Comparison of ENCODE assay signal across 10 mouse cellular contexts in the genomic region with DNA sequence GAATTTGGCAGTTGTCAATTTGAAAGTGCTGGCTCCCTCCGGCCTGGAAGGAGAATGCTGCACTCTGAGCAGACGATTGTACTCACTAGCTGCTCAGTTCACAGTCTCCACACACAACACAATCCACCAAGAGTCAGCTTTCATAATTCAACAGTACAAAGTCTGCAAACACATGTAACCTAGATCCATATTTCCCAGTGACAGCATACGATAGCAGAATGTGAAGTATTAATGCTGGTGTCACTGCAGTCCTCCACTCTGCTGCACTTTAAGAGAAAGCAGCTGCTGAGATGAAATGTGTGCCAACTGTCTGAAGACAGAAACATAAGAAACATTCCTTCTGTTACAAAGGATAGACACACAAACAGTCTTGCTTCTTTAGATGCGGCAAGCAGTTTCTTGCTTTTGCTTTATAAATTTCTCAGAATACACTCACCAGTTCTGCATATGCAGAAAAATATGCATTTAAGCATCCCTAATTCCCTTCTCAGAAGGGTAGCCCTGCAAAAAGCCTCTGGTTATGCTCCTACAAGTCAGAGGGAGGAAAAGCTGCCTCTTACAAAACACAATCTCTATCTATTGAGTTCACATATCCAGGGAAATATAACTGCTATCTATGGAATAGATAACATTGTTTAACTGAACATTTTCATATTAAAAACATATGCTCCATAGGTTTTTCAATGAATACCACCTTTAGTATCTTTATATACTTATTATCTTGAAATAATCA.
DNase-seq lines count a peak whose midpoint lies in the region; ATAC-seq and TF ChIP-seq lines count a peak whose summit lies in the region.
"Had no signal": no experiment of that assay in that cellular context is flagged by ENCODE, and none has a peak within 500 bp of the region (broad histone marks: within the 10 kb centered on the region; RNA-seq: fewer than 3 reads in every experiment).

No protein-coding gene starts in this region.

- no peaks in the 10 kb centered on the region for H3K4me1 ChIP-seq in heart, embryonic 11.5 days (ENCODE audit: control insufficient read depth, insufficient read depth, low read length)
- H3K4me1 ChIP-seq in stomach, embryonic 14.5 days (ENCODE audit: control insufficient read depth, insufficient read depth, low read length), result no peaks in the 10 kb centered on the region
- no peaks in the 10 kb centered on the region for H3K4me1 ChIP-seq in stomach, postnatal 0 days (replicated peaks; ENCODE audit: control insufficient read depth, insufficient read depth)

- peak; percentile 26 for DNase-seq in heart, adult 8-10 months (ENCODE audit: low spot score)
- DNase-seq in stomach, postnatal 0 days (ENCODE audit: low spot score), result no peak
- DNase-seq in layer of hippocampus, adult 18-20 months (ENCODE audit: low spot score in 2 of 2), result peak; percentile 23 to 60
- no peak for DNase-seq in cerebellum, adult 9-11 months
- no peak for DNase-seq in thymus, postnatal 25 days

- no peak for TF ChIP-seq CTCF in stomach, postnatal 0 days (IDR thresholded peaks at IDR 0.05; ENCODE audit: low read depth)

- H3K4me2 ChIP-seq in heart, embryonic 11.5 days, result no peak overlapping the region
- H3K4me2 ChIP-seq in stomach, embryonic 14.5 days (replicated peaks; ENCODE audit: low read depth, low read length), result no peak overlapping the region
- H3K4me2 ChIP-seq in stomach, postnatal 0 days (replicated peaks; ENCODE audit: low read depth), result no peak overlapping the region

- no peaks in the 10 kb centered on the region for H3K27me3 ChIP-seq in heart, embryonic 11.5 days (ENCODE audit: control insufficient read depth, insufficient read depth, low read length)
- no peaks in the 10 kb centered on the region for H3K27me3 ChIP-seq in stomach, embryonic 14.5 days (ENCODE audit: control insufficient read depth, insufficient read depth, low read length)
- H3K27me3 ChIP-seq in stomach, postnatal 0 days (ENCODE audit: control insufficient read depth, insufficient read depth, low read length), result no peaks in the 10 kb centered on the region
- H3K27me3 ChIP-seq: CH12.LX had no signal

- H3K9me3 ChIP-seq in heart, embryonic 11.5 days (replicated peaks; ENCODE audit: control insufficient read depth, low read length), result no peaks in the 10 kb centered on the region
- no peaks in the 10 kb centered on the region for H3K9me3 ChIP-seq in stomach, embryonic 14.5 days (ENCODE audit: control insufficient read depth, low read depth, low read length)
- no peaks in the 10 kb centered on the region for H3K9me3 ChIP-seq in stomach, postnatal 0 days (ENCODE audit: control insufficient read depth, low read length)

- H3K4me3 ChIP-seq in heart, embryonic 11.5 days (ENCODE audit: low read depth, low read length), result no peak overlapping the region
- no peak overlapping the region for H3K4me3 ChIP-seq in stomach, embryonic 14.5 days (ENCODE audit: low read depth, low read length)
- H3K4me3 ChIP-seq in stomach, postnatal 0 days (ENCODE audit: low read depth, low read length), result no peak overlapping the region

- TF ChIP-seq EP300 in stomach, postnatal 0 days (optimal IDR thresholded peaks at IDR 0.05), result no peak

- WGBS in heart, embryonic 11.5 days (ENCODE audit: insufficient replicate concordance), result 79% methylated on average over 4 of the region's 4 CpGs
- WGBS in stomach, embryonic 14.5 days, result 39% methylated on average over 4 of the region's 4 CpGs
- 51% methylated on average over 4 of the region's 4 CpGs for WGBS in stomach, postnatal 0 days

- no peak overlapping the region for H3K9ac ChIP-seq in heart, embryonic 11.5 days (ENCODE audit: low read depth, low read length)
- H3K9ac ChIP-seq in stomach, embryonic 14.5 days (replicated peaks; ENCODE audit: low read depth, low read length), result no peak overlapping the region
- H3K9ac ChIP-seq in stomach, postnatal 0 days (ENCODE audit: low read length), result no peak overlapping the region
- H3K9ac ChIP-seq: liver, embryonic 14.5 days had no signal

- no peak for ATAC-seq in heart, embryonic 11.5 days (replicated peaks; ENCODE audit: insufficient number of reproducible peaks, low FRiP score, low TSS enrichment)
- peak; percentile 61; the same call in 1 of the 2 replicates for ATAC-seq in stomach, embryonic 14.5 days (ENCODE audit: insufficient number of reproducible peaks, insufficient read depth, low FRiP score, low read depth)
- ATAC-seq in stomach, postnatal 0 days (ENCODE audit: low FRiP score, low TSS enrichment), result no peak
- ATAC-seq in monocyte, adult 5-6 weeks (replicated peaks; ENCODE audit: insufficient number of reproducible peaks, low FRiP score, low TSS enrichment, poor library complexity, severe bottlenecking), result no peak

- no peaks in the 10 kb centered on the region for H3K36me3 ChIP-seq in heart, embryonic 11.5 days (ENCODE audit: control insufficient read depth, insufficient read depth, low read length)
- no peaks in the 10 kb centered on the region for H3K36me3 ChIP-seq in stomach, embryonic 14.5 days (ENCODE audit: control insufficient read depth, insufficient read depth, low read length)
- no peaks in the 10 kb centered on the region for H3K36me3 ChIP-seq in stomach, postnatal 0 days (ENCODE audit: control insufficient read depth, insufficient read depth, low read length)

- no peak overlapping the region for H3K27ac ChIP-seq in heart, embryonic 11.5 days (ENCODE audit: low read depth, low read length)
- H3K27ac ChIP-seq in stomach, embryonic 14.5 days (ENCODE audit: low read length), result peak overlapping the region; percentile 72; the same call in 1 of the 2 replicates
- H3K27ac ChIP-seq in stomach, postnatal 0 days (replicated peaks), result no peak overlapping the region
- H3K27ac ChIP-seq: liver, embryonic 14.5 days had no signal

Comparison
In these comparisons a context has a peak if more than half of its experiments do, and no peak if none do; other contexts are left out.
1. DNase-seq: peak in heart, adult 8-10 months (single experiment) and layer of hippocampus, adult 18-20 months (2 of 2); none in stomach, postnatal 0 days (single experiment), cerebellum, adult 9-11 months (single experiment) and thymus, postnatal 25 days (single experiment).